Mouse (Mus musculus): ENCODE data around the gene Dok3.

DNA sequence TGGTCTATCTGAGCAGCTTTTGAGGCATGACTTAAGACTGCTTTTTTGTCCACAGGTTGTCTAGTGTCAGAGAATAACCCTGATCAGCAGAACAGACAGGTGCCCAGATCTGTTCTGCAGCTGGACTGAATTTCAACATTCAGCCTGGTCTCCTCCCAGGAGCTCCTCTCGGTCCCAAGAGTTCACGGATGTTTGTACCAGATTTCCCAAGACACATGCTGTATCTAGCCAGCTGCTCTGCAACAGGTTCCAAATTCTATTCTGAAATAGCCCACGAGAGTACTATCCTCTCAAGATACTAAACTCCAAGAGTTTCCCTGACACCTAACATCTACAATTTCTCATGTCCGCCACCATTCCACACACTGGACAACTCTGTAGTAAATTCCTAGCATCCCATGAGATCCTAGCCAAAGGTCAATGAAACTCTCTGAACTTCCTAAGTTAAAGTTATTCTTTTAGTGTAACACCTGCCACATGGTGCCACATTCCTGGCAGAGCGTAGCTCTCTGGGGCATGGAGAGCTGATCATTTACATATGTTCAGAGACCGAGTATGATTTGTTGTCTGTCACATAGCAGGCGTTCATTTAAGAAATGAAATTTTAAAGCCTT, 34.3 kb upstream of the Dok3 start:
- TF ChIP-seq POLR2A (IDR thresholded peaks at IDR 0.05; ENCODE audit: control insufficient read depth, low read depth, low read length) = no peak
- TF ChIP-seq CTCF (IDR thresholded peaks at IDR 0.05; ENCODE audit: control insufficient read depth, insufficient read depth, insufficient replicate concordance, low read depth, low read length) = no peak

Data from testis, adult 2 months (tissue).